Mouse (Mus musculus): ENCODE measurements around the gene Tpx2. TPM values are rescaled to one million over a fixed set of nuclear protein-coding genes. Genes with fewer than 3 reads are reported as not detected.

Gene Tpx2
- polyA plus RNA-seq, 1 experiment from 2014 or later, result 103 TPM

DNA sequence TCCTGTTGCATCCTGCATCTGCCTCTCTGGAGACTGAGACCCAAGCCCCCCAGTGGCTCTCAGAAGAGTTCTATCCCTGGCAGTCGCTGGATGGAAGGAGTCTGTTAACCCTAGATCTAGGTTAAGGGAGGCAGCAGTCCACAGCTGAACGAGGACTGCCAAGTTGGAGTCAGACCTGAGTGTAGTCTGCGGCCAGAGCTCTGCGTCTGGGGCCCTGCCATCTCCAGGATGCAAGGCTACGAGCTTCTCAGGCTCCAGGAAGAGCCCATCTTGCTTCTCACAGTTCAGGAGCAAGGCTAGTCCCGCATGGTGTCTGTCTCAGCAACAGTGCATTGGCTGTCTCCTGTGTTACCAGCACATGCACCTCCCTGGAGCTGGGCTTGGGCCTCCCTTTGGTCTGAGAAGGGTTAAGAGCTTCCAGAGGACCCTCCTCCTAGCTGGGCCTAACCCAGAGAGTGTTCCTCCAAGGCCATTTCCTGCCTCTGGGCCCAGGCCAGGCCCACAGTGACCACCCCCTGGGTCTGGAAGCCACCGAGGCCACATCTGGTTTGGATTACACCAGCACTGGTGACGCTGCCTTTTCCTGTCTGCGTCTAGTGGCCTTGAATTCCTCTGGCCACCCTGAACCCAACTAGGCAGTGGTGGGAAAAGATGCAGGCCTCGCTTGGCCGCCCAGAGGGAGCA is 77.6 kb downstream of the Tpx2 start:
- Histone ChIP-seq H3K36me3 (ENCODE audit: poor library complexity, severe bottlenecking) (no peaks in the 10 kb centered on the region), H3K9ac (no peak overlapping the region), H3K9me3 (replicated peaks) (no peaks in the 10 kb centered on the region), H3K4me2 (no peak overlapping the region), H3K27ac (no peak overlapping the region), H3K27me3 (no peaks in the 10 kb centered on the region), H3K4me3 (no peak overlapping the region), H3K4me1 (peaks cover 9% of the 10 kb centered on the region)
- no peak for ATAC-seq
- WGBS, result 76% methylated on average over 11 of the region's 11 CpGs

GRCm38 (mm10) chr2:152926896-152927295 is 79.1 kb downstream of the Tpx2 start:
- ATAC-seq, result no peak
- Histone ChIP-seq H3K36me3 (ENCODE audit: poor library complexity, severe bottlenecking) (no peaks in the 10 kb centered on the region), H3K27me3 (no peaks in the 10 kb centered on the region), H3K9ac (no peak overlapping the region), H3K9me3 (replicated peaks) (no peaks in the 10 kb centered on the region), H3K27ac (no peak overlapping the region), H3K4me1 (peaks cover 9% of the 10 kb centered on the region), H3K4me3 (no peak overlapping the region), H3K4me2 (no peak overlapping the region)
- 79% methylated on average over 9 of the region's 9 CpGs for WGBS

GRCm38 (mm10) chr2:152927371-152927770 is 79.6 kb downstream of the Tpx2 start:
- Histone ChIP-seq H3K4me3 (no peak overlapping the region), H3K27ac (no peak overlapping the region), H3K9ac (no peak overlapping the region), H3K4me1 (peaks cover 9% of the 10 kb centered on the region), H3K27me3 (no peaks in the 10 kb centered on the region), H3K36me3 (ENCODE audit: poor library complexity, severe bottlenecking) (no peaks in the 10 kb centered on the region), H3K9me3 (replicated peaks) (no peaks in the 10 kb centered on the region), H3K4me2 (no peak overlapping the region)
- ATAC-seq, result no peak
- 69% methylated on average over 5 of the region's 5 CpGs for WGBS

- Histone ChIP-seq H3K9ac (no peak overlapping the region), H3K4me1 (peaks cover 7% of the 10 kb centered on the region), H3K4me3 (no peak overlapping the region), H3K9me3 (replicated peaks) (no peaks in the 10 kb centered on the region), H3K27me3 (no peaks in the 10 kb centered on the region), H3K4me2 (no peak overlapping the region), H3K27ac (no peak overlapping the region), H3K36me3 (ENCODE audit: poor library complexity, severe bottlenecking) (no peaks in the 10 kb centered on the region)
- WGBS, result 58% methylated on average over 14 of the region's 14 CpGs
- no peak for ATAC-seq
Measured at GRCm38 (mm10) chr2:152928219-152928987, 80.6 kb downstream of the Tpx2 start.

- H3K4me3 ChIP-seq, result no peak overlapping the region
- H3K9me3 ChIP-seq (replicated peaks), result no peaks in the 10 kb centered on the region
- H3K9ac ChIP-seq, result no peak overlapping the region
- no peak for ATAC-seq
- 68% methylated on average over 3 of the region's 3 CpGs for WGBS
- H3K27ac ChIP-seq, result no peak overlapping the region
- H3K27me3 ChIP-seq, result 0 out of 2 replicates have a peak, but pooled peaks cover 5% of the 10 kb centered on the region
- H3K4me2 ChIP-seq, result no peak overlapping the region
- no peaks in the 10 kb centered on the region for H3K36me3 ChIP-seq (ENCODE audit: poor library complexity, severe bottlenecking)
- H3K4me1 ChIP-seq, result peaks cover 2% of the 10 kb centered on the region
Measured at GRCm38 (mm10) chr2:152928988-152929370, 81.2 kb downstream of the Tpx2 start.

GRCm38 (mm10) chr2:152930276-152930675 is 82.5 kb downstream of the Tpx2 start:
- Histone ChIP-seq H3K9me3 (replicated peaks) (no peaks in the 10 kb centered on the region), H3K36me3 (ENCODE audit: poor library complexity, severe bottlenecking) (no peaks in the 10 kb centered on the region), H3K27me3 (0 out of 2 replicates have a peak, but pooled peaks cover 6% of the 10 kb centered on the region), H3K4me3 (no peak overlapping the region), H3K27ac (no peak overlapping the region), H3K4me2 (no peak overlapping the region), H3K4me1 (no peaks in the 10 kb centered on the region), H3K9ac (no peak overlapping the region)
- ATAC-seq, result no peak
- 36% methylated on average over 2 of the region's 2 CpGs for WGBS

DNA sequence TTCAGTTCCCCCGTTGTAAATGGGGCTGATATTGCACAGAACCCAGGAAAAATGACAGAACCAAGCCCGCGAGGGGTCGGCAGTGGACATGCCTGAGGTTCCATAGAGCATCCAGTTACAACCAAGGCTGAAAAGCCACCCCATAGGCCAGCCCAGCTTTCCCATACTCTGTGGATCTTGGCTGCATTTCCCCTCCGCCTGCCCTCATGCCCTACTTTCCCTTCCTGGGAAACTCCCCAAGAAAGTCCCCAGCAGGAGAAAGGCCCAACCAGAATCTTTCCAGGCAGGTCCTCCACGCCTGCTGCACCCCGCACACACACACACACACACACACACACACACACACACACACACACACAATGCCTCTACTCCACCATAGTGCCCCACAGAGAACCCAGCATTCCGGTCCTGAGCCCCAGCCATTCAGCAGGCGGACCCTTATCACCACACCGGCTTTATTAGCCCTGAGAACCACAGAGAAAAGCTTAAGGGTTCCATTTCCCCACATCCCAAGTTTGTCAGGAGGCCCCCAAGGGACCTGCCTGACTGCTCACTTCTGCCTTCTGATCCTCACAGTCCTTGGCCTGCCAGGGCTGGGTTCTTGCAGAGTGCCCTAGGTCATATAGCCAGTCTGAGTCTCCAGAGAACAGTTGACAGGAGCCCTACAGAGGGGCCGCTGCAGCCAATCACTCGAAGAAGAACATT is 83.8 kb downstream of the Tpx2 start:
- no peak overlapping the region for H3K4me3 ChIP-seq
- 78% methylated on average over 11 of the region's 12 CpGs for WGBS
- H3K27ac ChIP-seq, result no peak overlapping the region
- no peak for ATAC-seq
- H3K27me3 ChIP-seq, result peaks cover 15% of the 10 kb centered on the region; the same call in 1 of the 2 replicates
- no peaks in the 10 kb centered on the region for H3K4me1 ChIP-seq
- H3K36me3 ChIP-seq (ENCODE audit: poor library complexity, severe bottlenecking), result no peaks in the 10 kb centered on the region
- H3K4me2 ChIP-seq, result no peak overlapping the region
- no peak overlapping the region for H3K9ac ChIP-seq
- no peaks in the 10 kb centered on the region for H3K9me3 ChIP-seq (replicated peaks)

GRCm38 (mm10) chr2:152933048-152933447 is 85.3 kb downstream of the Tpx2 start, which contains the start of gene Foxs1:
Gene Foxs1, minus strand, starts transcription at chr2:152933208.
- no peak within 1 kb of the TSS for H3K4me2 ChIP-seq
- no peak for ATAC-seq
- H3K36me3 ChIP-seq (ENCODE audit: poor library complexity, severe bottlenecking), result no peaks in the 10 kb centered on the region
- H3K4me1 ChIP-seq, result no peaks in the 10 kb centered on the region
- H3K9me3 ChIP-seq (replicated peaks), result no peaks in the 10 kb centered on the region
- no peak within 1 kb of the TSS for H3K9ac ChIP-seq
- WGBS, result 52% methylated on average over 9 of the region's 9 CpGs
- no peak within 1 kb of the TSS for H3K27ac ChIP-seq
- H3K4me3 ChIP-seq, result no peak within 1 kb of the TSS
- peaks cover 18% of the 10 kb centered on the region; the same call in 1 of the 2 replicates for H3K27me3 ChIP-seq

- H3K9ac ChIP-seq, result no peak overlapping the region
- H3K9me3 ChIP-seq (replicated peaks), result no peaks in the 10 kb centered on the region
- H3K36me3 ChIP-seq (ENCODE audit: poor library complexity, severe bottlenecking), result no peaks in the 10 kb centered on the region
- H3K4me2 ChIP-seq, result no peak overlapping the region
- H3K4me3 ChIP-seq, result no peak overlapping the region
- WGBS, result 31% methylated on average over 5 of the region's 5 CpGs
- no peaks in the 10 kb centered on the region for H3K4me1 ChIP-seq
- H3K27me3 ChIP-seq, result peaks cover 24% of the 10 kb centered on the region
- ATAC-seq, result no peak
- H3K27ac ChIP-seq, result no peak overlapping the region
Measured at GRCm38 (mm10) chr2:152933614-152934013, 85.8 kb downstream of the Tpx2 start.

- no peaks in the 10 kb centered on the region for H3K36me3 ChIP-seq (ENCODE audit: poor library complexity, severe bottlenecking)
- no peak for ATAC-seq
- no peak overlapping the region for H3K27ac ChIP-seq
- 15% methylated on average over 4 of the region's 4 CpGs for WGBS
- no peak overlapping the region for H3K4me3 ChIP-seq
- no peaks in the 10 kb centered on the region for H3K9me3 ChIP-seq (replicated peaks)
- peaks cover 78% of the 10 kb centered on the region for H3K27me3 ChIP-seq
- peaks cover 12% of the 10 kb centered on the region for H3K4me1 ChIP-seq
- no peak overlapping the region for H3K9ac ChIP-seq
- no peak overlapping the region for H3K4me2 ChIP-seq
Measured at GRCm38 (mm10) chr2:152939846-152940245, 92.1 kb downstream of the Tpx2 start.

- 74% methylated on average over 6 of the region's 6 CpGs for WGBS
- Histone ChIP-seq H3K4me3 (no peak overlapping the region), H3K4me1 (peaks cover 12% of the 10 kb centered on the region), H3K27ac (no peak overlapping the region), H3K9ac (no peak overlapping the region), H3K9me3 (replicated peaks) (no peaks in the 10 kb centered on the region), H3K4me2 (no peak overlapping the region), H3K36me3 (ENCODE audit: poor library complexity, severe bottlenecking) (no peaks in the 10 kb centered on the region), H3K27me3 (peaks cover 86% of the 10 kb centered on the region)
- ATAC-seq, result no peak
Measured at GRCm38 (mm10) chr2:152941106-152941505, 93.3 kb downstream of the Tpx2 start.

DNA sequence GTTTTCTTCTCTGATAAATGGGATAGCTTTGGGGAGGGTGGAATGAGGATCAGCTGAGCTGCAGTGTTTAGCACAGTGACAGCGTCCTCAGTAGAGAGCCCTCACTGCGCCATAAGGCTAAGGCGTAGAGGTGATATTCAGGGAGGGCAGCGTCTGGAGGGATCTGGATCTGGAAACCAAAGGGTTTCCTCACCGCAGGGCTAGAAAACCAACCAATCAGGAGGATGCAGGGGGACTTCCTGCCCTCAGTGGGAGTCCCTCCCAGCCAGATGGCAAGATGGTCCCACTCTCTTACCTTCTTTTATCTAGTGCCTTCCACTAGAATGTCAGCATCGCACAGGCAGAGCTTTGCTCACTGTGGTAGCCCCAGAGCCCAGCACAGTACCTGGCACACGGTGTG is 94.0 kb downstream of the Tpx2 start:
- Histone ChIP-seq H3K36me3 (ENCODE audit: poor library complexity, severe bottlenecking) (no peaks in the 10 kb centered on the region), H3K4me3 (no peak overlapping the region), H3K27me3 (peaks cover 83% of the 10 kb centered on the region), H3K9me3 (replicated peaks) (no peaks in the 10 kb centered on the region), H3K4me2 (no peak overlapping the region), H3K27ac (no peak overlapping the region), H3K4me1 (peaks cover 12% of the 10 kb centered on the region), H3K9ac (no peak overlapping the region)
- 38% methylated on average over 7 of the region's 7 CpGs for WGBS
- no peak for ATAC-seq

Data from forebrain, embryonic 13.5 days (tissue).